Mouse (Mus musculus): ENCODE data around the gene Ifit1. TPM values are rescaled to one million over a fixed set of nuclear protein-coding genes. Genes with fewer than 3 reads are reported as not detected.

Gene Ifit1
- polyA plus RNA-seq, 1 experiment from 2014 or later: 0.76 TPM

DNA sequence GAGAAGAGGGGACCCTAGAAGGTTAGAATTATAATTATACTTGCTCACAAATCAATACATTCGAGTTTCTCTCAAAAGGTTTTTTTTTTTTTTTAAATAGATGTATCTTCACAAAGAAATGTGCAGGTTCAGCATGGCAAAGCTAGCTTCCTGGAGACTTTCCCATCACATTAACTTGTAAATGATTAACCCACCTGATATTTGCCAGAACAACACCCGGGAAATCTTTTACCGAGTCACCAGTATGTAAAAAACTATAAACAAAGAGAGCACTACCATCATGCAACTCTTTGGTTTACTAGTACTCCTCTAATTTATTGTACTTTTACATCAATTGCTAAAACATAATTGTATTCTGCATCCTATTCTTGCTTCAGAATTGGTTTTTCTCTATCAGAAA lies 57.8 kb downstream of the Ifit1 start:
- Histone ChIP-seq H3K4me3 (no peak overlapping the region), H3K27ac (no peak overlapping the region), H3K4me1 (replicated peaks) (no peaks in the 10 kb centered on the region), H3K36me3 (no peaks in the 10 kb centered on the region), H3K27me3 (no peaks in the 10 kb centered on the region), H3K9me3 (replicated peaks) (no peaks in the 10 kb centered on the region), H3K9ac (no peak overlapping the region), H3K4me2 (no peak overlapping the region)
- WGBS: 79% methylated on average over 3 of the region's 3 CpGs
- no peak for ATAC-seq (replicated peaks; ENCODE audit: insufficient number of reproducible peaks, insufficient read depth, low FRiP score, low read depth)

- ATAC-seq (replicated peaks; ENCODE audit: insufficient number of reproducible peaks, insufficient read depth, low FRiP score, low read depth): no peak
- no peak overlapping the region for H3K27ac ChIP-seq
- H3K4me3 ChIP-seq: no peak overlapping the region
- no peaks in the 10 kb centered on the region for H3K4me1 ChIP-seq (replicated peaks)
- H3K9me3 ChIP-seq (replicated peaks): no peaks in the 10 kb centered on the region
- H3K4me2 ChIP-seq: no peak overlapping the region
- no peak overlapping the region for H3K9ac ChIP-seq
- H3K36me3 ChIP-seq: no peaks in the 10 kb centered on the region
- WGBS: 47% methylated on average over 1 of the region's 1 CpGs
- H3K27me3 ChIP-seq: no peaks in the 10 kb centered on the region
Measured at GRCm38 (mm10) chr19:34698852-34699251, 58.2 kb downstream of the Ifit1 start.

DNA sequence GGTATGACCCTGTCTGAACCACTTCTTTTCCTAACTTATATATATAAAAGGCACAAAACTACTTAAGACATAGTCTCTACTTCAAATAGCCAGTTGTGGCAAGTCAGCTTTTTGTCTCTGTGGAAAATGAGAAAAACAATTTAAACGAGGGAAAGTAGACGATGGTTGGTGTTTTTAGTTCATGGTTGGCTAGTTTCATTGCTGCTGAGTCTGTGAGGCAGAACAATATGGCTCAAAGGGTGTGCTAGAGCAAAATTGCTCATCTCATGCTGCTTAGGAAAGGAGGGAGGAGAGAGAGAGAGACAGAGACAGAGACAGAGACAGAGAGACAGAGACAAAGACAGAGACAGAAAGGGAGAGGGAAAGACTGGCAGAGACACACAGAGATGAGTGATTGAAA lies 58.6 kb downstream of the Ifit1 start:
- H3K9me3 ChIP-seq (replicated peaks): no peaks in the 10 kb centered on the region
- H3K27ac ChIP-seq: no peak overlapping the region
- H3K9ac ChIP-seq: no peak overlapping the region
- no peak for ATAC-seq (replicated peaks; ENCODE audit: insufficient number of reproducible peaks, insufficient read depth, low FRiP score, low read depth)
- no peaks in the 10 kb centered on the region for H3K36me3 ChIP-seq
- H3K4me3 ChIP-seq: no peak overlapping the region
- H3K4me2 ChIP-seq: no peak overlapping the region
- 84% methylated on average over 2 of the region's 2 CpGs for WGBS
- H3K4me1 ChIP-seq (replicated peaks): no peaks in the 10 kb centered on the region
- no peaks in the 10 kb centered on the region for H3K27me3 ChIP-seq

Other genes starting within 250 kb of the Ifit1 start
- 3.0 and 3.4 TPM in 2 replicates for gene Ch25h, start 165.7 kb upstream of the Ifit1 start, polyA plus RNA-seq (2015; fragmentation: Nextera tagmentation; extraction: Ambion mirVana)
- gene Lipa, start 113.4 kb upstream of the Ifit1 start, polyA plus RNA-seq (2015; fragmentation: Nextera tagmentation; extraction: Ambion mirVana): 29.7 and 34.2 TPM in 2 replicates
- gene Ifit2, start 90.2 kb upstream of the Ifit1 start, polyA plus RNA-seq (2015; fragmentation: Nextera tagmentation; extraction: Ambion mirVana): 7.7 and 8.9 TPM in 2 replicates
- 0.98 and 2.9 TPM in 2 replicates for gene Ifit3, start 57.3 kb upstream of the Ifit1 start, polyA plus RNA-seq (2015; fragmentation: Nextera tagmentation; extraction: Ambion mirVana)
- gene Ifit1bl1, start 38.9 kb upstream of the Ifit1 start, polyA plus RNA-seq (2015; fragmentation: Nextera tagmentation; extraction: Ambion mirVana): 2.1 and 2.5 TPM in 2 replicates
- gene Ifit3b, start 32.9 kb upstream of the Ifit1 start, polyA plus RNA-seq (2015; fragmentation: Nextera tagmentation; extraction: Ambion mirVana): 0.34 and 0.82 TPM in 2 replicates
- 1.1 and 1.3 TPM in 2 replicates for gene Ifit1bl2, start 128 bp upstream of the Ifit1 start, polyA plus RNA-seq (2015; fragmentation: Nextera tagmentation; extraction: Ambion mirVana)
- gene Slc16a12, start 106.4 kb downstream of the Ifit1 start, polyA plus RNA-seq (2015; fragmentation: Nextera tagmentation; extraction: Ambion mirVana): 11.2 and 11.8 TPM in 2 replicates
- 13.1 and 15.5 TPM in 2 replicates for gene Pank1, start 238.6 kb downstream of the Ifit1 start, polyA plus RNA-seq (2015; fragmentation: Nextera tagmentation; extraction: Ambion mirVana)

Data from heart, embryonic 15.5 days (tissue).